Mouse (Mus musculus): Measurements from ENCODE around the gene Slc12a9. TPM values are rescaled to one million over a fixed set of nuclear protein-coding genes. Genes with fewer than 3 reads are reported as not detected.

Slc12a9 gene
- polyA plus RNA-seq, 1 experiment from 2014 or later, result 12.6 TPM

- Histone ChIP-seq H3K9me3 (0 out of 2 replicates have a peak, but pooled peaks cover 2% of the 10 kb centered on the region), H3K27ac (replicated peaks) (no peak overlapping the region), H3K27me3 (replicated peaks; ENCODE audit: low read depth, poor library complexity, severe bottlenecking) (no peaks in the 10 kb centered on the region), H3K4me3 (no peak overlapping the region), H3K36me3 (replicated peaks) (peaks cover 79% of the 10 kb centered on the region), H3K4me1 (peaks cover 38% of the 10 kb centered on the region)
- 90% methylated on average over 4 of the region's 4 CpGs for WGBS
- DNase-seq (ENCODE audit: low spot score), result no peak
Observed at GRCm38 (mm10) chr5:137303609-137304008, 29.8 kb downstream of the Slc12a9 start.

- Histone ChIP-seq H3K4me3 (no peak overlapping the region), H3K36me3 (replicated peaks) (peaks cover 98% of the 10 kb centered on the region), H3K27me3 (replicated peaks; ENCODE audit: low read depth, poor library complexity, severe bottlenecking) (no peaks in the 10 kb centered on the region), H3K9me3 (no peaks in the 10 kb centered on the region), H3K27ac (replicated peaks) (no peak overlapping the region), H3K4me1 (peaks cover 30% of the 10 kb centered on the region)
- DNase-seq (ENCODE audit: low spot score), result peak; percentile 21
- 88% methylated on average over 21 of the region's 21 CpGs for WGBS
Observed at GRCm38 (mm10) chr5:137301253-137301652, 32.1 kb downstream of the Slc12a9 start.

DNA sequence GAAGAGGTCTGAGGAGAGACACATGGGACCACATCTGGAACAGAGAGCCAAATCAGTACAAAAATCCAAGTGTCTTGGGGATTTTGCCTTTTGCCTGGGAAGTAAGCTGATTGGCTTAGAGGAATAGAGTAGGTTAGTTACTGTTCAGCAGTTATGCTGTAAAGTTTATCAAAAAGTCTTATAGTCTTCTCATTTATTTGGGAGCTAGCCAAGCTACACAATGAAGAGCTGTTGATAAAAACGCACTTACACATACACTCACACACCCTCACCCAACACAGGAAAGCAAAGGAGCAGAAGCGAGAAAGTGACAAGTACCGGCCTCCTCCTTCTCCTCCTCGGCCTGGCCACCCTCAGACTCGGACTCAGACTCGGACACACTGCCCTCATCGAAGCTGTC, 34.2 kb downstream of the Slc12a9 start:
- H3K36me3 ChIP-seq (replicated peaks), result peaks cover 96% of the 10 kb centered on the region
- DNase-seq (ENCODE audit: low spot score), result no peak
- 92% methylated on average over 7 of the region's 7 CpGs for whole genome bisulfite sequencing
- H3K4me1 ChIP-seq, result peaks cover 26% of the 10 kb centered on the region
- no peak overlapping the region for H3K27ac ChIP-seq (replicated peaks)
- no peak overlapping the region for H3K4me3 ChIP-seq
- H3K9me3 ChIP-seq, result no peaks in the 10 kb centered on the region
- no peaks in the 10 kb centered on the region for H3K27me3 ChIP-seq (replicated peaks; ENCODE audit: low read depth, poor library complexity, severe bottlenecking)

- 91% methylated on average over 14 of the region's 14 CpGs for WGBS
- Histone ChIP-seq H3K27ac (replicated peaks) (no peak overlapping the region), H3K27me3 (replicated peaks; ENCODE audit: low read depth, poor library complexity, severe bottlenecking) (peaks cover 12% of the 10 kb centered on the region), H3K36me3 (replicated peaks) (peaks cover 75% of the 10 kb centered on the region), H3K4me1 (peaks cover 31% of the 10 kb centered on the region), H3K9me3 (no peaks in the 10 kb centered on the region), H3K4me3 (no peak overlapping the region)
- DNase-seq (ENCODE audit: low spot score), result no peak
Observed at GRCm38 (mm10) chr5:137297126-137297525, 36.3 kb downstream of the Slc12a9 start.

DNA sequence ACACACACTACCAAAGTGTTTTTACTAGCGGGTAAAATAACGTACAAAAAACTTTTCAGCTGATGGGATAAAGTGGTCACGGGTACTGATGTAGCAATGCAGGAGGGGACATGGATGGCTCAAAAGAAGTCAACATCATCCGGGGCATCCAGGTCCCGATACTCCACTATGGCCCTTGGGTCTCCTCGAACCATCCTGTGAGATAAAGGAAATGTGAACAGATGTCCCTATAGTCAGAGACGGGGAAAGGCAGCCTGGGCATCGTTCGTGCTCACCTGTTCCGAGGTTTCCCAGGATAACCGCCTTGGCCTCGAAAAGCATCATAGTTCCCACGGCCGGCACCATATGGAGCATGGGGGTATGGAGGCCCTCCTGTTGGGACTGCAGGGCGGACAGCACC, 37.7 kb downstream of the Slc12a9 start:
- no peaks in the 10 kb centered on the region for H3K9me3 ChIP-seq
- WGBS, result 92% methylated on average over 15 of the region's 15 CpGs
- DNase-seq (ENCODE audit: low spot score), result no peak
- 0 out of 2 replicates have a peak overlapping the region, but pooled peaks have one; percentile 64 for H3K4me3 ChIP-seq
- H3K36me3 ChIP-seq (replicated peaks), result peaks cover 61% of the 10 kb centered on the region
- H3K4me1 ChIP-seq, result peaks cover 32% of the 10 kb centered on the region
- peaks cover 27% of the 10 kb centered on the region for H3K27me3 ChIP-seq (replicated peaks; ENCODE audit: low read depth, poor library complexity, severe bottlenecking)
- no peak overlapping the region for H3K27ac ChIP-seq (replicated peaks)

DNA sequence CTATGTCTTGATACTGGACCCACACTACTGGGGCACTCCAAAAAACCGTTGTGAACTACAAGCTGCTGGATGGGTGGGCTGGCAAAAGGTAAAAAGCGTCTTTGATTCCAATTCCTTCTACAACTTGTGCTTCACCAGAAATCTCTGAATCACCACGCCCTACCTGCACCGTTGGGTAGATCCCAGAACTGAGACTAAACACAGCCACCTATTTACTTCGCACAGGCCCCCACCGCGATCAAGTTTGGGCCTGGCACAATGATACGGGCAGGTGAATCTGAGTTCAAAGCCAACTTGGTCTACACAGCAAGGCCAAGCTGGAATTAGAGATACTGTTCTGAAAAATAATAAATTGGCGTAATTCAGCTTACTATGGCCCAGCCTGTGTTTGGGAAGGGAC, 38.1 kb downstream of the Slc12a9 start:
- H3K4me1 ChIP-seq, result peaks cover 35% of the 10 kb centered on the region
- H3K36me3 ChIP-seq (replicated peaks), result peaks cover 57% of the 10 kb centered on the region
- peaks cover 31% of the 10 kb centered on the region for H3K27me3 ChIP-seq (replicated peaks; ENCODE audit: low read depth, poor library complexity, severe bottlenecking)
- no peak for DNase-seq (ENCODE audit: low spot score)
- H3K9me3 ChIP-seq, result no peaks in the 10 kb centered on the region
- peak overlapping the region; percentile 64 for H3K4me3 ChIP-seq
- H3K27ac ChIP-seq (replicated peaks), result peak overlapping the region; percentile 85
- WGBS, result 81% methylated on average over 9 of the region's 9 CpGs

- Histone ChIP-seq H3K27me3 (replicated peaks; ENCODE audit: low read depth, poor library complexity, severe bottlenecking) (peaks cover 37% of the 10 kb centered on the region), H3K36me3 (replicated peaks) (peaks cover 51% of the 10 kb centered on the region), H3K27ac (replicated peaks) (peak overlapping the region; percentile 85), H3K4me1 (peaks cover 35% of the 10 kb centered on the region), H3K9me3 (no peaks in the 10 kb centered on the region), H3K4me3 (peak overlapping the region; percentile 64)
- WGBS, result 5% methylated on average over 18 of the region's 18 CpGs
- DNase-seq (ENCODE audit: low spot score), result no peak
Observed at GRCm38 (mm10) chr5:137294744-137295093, 38.7 kb downstream of the Slc12a9 start.

GRCm38 (mm10) chr5:137293839-137294743, 39.3 kb downstream of the Slc12a9 start, which contains the start of gene Ufsp1:
Gene Ufsp1 (plus strand): TSS chr5:137294629.
- under 1% methylated on average over 52 of the region's 52 CpGs for WGBS
- Histone ChIP-seq H3K27ac (replicated peaks) (peak within 1 kb of the TSS; percentile 85), H3K27me3 (replicated peaks; ENCODE audit: low read depth, poor library complexity, severe bottlenecking) (peaks cover 43% of the 10 kb centered on the region), H3K36me3 (replicated peaks) (peaks cover 45% of the 10 kb centered on the region), H3K4me3 (peak within 1 kb of the TSS; percentile 64), H3K4me1 (peaks cover 39% of the 10 kb centered on the region), H3K9me3 (no peaks in the 10 kb centered on the region)
- DNase-seq (ENCODE audit: low spot score), result peak; percentile 97

DNA sequence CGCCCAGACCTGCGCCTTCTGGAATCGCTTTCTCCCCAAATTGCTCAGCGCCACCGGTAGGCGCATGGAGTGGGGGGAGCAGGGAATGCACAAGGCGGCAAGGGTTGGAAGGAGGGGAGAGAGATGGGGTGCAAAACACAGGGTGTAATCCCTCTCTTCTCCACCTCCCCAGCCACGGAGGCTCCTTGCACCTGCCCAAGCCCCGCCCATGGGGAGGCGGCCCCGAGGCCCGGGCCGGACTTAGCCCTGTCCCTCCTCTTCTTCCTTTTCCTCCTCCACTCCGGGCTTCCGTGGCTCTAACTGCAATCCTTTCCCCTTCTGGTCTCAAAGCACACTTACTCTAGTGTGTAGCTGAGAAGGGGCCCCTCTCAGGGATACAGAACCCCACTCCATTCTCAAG, 40.1 kb downstream of the Slc12a9 start:
- Histone ChIP-seq H3K9me3 (no peaks in the 10 kb centered on the region), H3K27ac (replicated peaks) (peak overlapping the region; percentile 85), H3K36me3 (replicated peaks) (peaks cover 37% of the 10 kb centered on the region), H3K4me3 (peak overlapping the region; percentile 64), H3K27me3 (replicated peaks; ENCODE audit: low read depth, poor library complexity, severe bottlenecking) (peaks cover 51% of the 10 kb centered on the region), H3K4me1 (peaks cover 47% of the 10 kb centered on the region)
- peak; percentile 82 for DNase-seq (ENCODE audit: low spot score)
- 1% methylated on average over 15 of the region's 15 CpGs for WGBS

DNA sequence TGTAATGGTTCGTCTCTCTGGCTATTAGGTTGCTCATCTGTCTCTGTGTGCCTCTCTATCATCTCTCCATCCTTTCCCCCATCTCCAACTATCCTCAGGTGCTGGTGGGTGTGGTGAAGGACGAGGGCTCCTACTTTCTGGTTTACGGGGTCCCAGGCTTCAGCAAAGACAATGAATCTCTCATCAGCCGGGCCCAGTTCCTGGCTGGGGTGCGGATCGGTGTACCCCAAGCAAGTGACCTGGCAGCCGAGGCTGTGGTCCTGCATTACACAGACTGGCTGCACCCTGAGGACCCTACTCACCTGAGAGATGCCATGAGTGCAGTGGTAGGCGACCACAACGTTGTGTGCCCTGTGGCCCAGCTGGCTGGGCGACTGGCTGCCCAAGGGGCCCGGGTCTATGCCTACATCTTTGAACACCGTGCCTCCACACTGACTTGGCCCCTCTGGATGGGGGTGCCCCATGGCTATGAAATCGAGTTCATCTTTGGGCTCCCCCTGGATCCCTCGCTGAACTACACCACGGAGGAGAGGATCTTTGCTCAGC, 41.9 kb downstream of the Slc12a9 start:
- H3K4me3 ChIP-seq, result peak overlapping the region; percentile 59; the same call in 1 of the 2 replicates
- no peak for DNase-seq (ENCODE audit: low spot score)
- H3K9me3 ChIP-seq, result no peaks in the 10 kb centered on the region
- no peak overlapping the region for H3K27ac ChIP-seq (replicated peaks)
- peaks cover 62% of the 10 kb centered on the region for H3K4me1 ChIP-seq
- 75% methylated on average over 15 of the region's 15 CpGs for WGBS
- peaks cover 19% of the 10 kb centered on the region for H3K36me3 ChIP-seq (replicated peaks)
- H3K27me3 ChIP-seq (replicated peaks; ENCODE audit: low read depth, poor library complexity, severe bottlenecking), result peaks cover 66% of the 10 kb centered on the region

DNA sequence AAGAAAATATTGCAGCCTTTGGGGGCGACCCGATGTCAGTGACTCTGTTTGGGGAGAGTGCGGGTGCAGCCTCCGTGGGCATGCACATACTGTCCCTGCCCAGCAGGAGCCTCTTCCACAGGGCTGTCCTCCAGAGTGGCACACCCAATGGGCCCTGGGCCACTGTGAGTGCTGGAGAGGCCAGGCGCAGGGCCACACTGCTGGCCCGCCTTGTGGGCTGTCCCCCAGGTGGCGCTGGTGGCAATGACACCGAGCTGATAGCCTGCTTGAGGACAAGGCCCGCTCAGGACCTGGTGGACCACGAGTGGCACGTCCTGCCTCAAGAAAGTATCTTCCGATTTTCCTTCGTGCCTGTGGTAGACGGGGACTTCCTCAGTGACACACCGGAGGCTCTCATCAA, 42.7 kb downstream of the Slc12a9 start:
- Histone ChIP-seq H3K9me3 (no peaks in the 10 kb centered on the region), H3K27ac (replicated peaks) (no peak overlapping the region), H3K4me1 (peaks cover 58% of the 10 kb centered on the region), H3K36me3 (replicated peaks) (peaks cover 11% of the 10 kb centered on the region), H3K4me3 (peak overlapping the region; percentile 59), H3K27me3 (replicated peaks; ENCODE audit: low read depth, poor library complexity, severe bottlenecking) (peaks cover 66% of the 10 kb centered on the region)
- DNase-seq (ENCODE audit: low spot score), result peak; percentile 62
- WGBS, result 22% methylated on average over 15 of the region's 15 CpGs

DNA sequence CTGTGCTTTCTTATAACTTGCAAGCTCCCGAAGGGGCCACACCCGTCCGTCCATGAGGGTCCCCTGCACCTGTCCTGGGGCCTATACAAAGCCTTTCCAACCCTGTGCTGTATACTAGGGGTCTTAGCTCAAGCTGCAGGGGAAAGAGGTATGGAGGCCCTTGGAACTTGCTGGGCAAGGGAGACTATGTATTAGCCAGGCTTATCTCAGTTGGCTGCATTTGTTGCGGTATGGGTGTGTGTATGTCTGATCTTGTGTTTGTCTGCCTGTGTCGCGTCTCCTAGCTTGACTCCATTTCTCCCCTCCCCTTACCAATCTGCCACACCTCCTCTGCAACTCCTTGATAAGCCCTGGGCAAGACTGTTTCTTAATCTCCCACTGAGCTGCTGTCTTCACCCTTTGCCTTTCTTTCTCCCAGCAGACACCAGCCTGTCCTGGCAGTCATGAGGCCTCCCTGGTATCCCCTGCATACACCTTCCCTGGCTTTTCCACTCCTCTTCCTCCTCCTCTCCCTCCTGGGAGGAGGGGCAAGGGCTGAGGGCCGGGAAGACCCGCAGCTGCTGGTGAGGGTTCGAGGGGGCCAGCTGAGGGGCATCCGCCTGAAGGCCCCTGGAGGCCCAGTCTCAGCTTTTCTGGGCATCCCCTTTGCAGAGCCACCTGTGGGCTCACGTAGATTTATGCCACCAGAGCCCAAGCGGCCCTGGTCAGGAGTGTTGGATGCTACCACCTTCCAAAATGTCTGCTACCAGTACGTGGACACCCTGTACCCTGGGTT, 43.6 kb downstream of the Slc12a9 start:
- Histone ChIP-seq H3K4me3 (peak overlapping the region; percentile 59), H3K27me3 (replicated peaks; ENCODE audit: low read depth, poor library complexity, severe bottlenecking) (peaks cover 66% of the 10 kb centered on the region), H3K27ac (replicated peaks) (peak overlapping the region; percentile 37; the same call in 1 of the 2 replicates), H3K4me1 (peaks cover 49% of the 10 kb centered on the region), H3K9me3 (no peaks in the 10 kb centered on the region), H3K36me3 (replicated peaks) (peaks cover 2% of the 10 kb centered on the region)
- WGBS, result 52% methylated on average over 13 of the region's 13 CpGs
- no peak for DNase-seq (ENCODE audit: low spot score)
